Mouse (Mus musculus): ENCODE results near the gene Ackr3.

Gene Ackr3

DNA sequence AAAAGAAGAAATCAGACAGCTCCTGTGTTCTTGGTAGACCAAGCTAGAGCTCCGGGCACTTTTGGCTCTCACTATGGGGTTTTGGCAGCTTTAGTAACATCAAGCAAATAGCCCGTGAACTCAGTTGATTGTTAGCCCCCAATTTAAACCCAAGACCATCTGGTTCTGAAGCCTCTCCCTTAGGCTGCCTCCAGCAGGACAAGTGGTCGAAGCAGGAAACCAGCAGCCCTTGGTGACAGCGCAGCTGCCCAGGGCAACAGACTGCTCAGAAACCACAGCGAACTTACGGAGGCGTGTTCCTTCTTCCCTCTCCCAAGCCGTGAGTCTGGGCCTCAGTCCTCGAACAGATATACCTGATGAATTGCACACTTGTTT, 24.5 kb downstream of the Ackr3 start:
- no peak for DNase-seq (ENCODE audit: low read depth, low spot score)

DNA sequence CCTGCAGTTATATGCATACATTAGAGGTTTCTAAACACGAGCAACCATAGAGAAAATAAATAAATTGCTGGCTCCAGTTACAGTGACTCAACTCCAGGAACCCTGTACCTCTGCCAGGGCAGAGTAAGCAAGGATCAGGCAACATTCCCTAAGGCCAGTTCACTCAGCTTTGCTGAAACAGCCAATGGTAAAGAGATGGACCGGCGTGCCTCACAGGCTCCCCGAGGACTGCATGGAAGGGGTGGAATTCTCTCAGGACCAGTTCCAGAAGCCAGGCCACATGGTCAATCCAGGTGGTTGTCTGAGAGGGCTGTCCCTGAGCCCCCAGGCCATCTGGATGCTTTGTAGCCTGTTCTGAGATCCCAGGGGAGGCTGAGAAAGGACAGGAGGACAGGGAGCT, 26.8 kb downstream of the Ackr3 start:
- DNase-seq (ENCODE audit: low read depth, low spot score), result no peak

DNA sequence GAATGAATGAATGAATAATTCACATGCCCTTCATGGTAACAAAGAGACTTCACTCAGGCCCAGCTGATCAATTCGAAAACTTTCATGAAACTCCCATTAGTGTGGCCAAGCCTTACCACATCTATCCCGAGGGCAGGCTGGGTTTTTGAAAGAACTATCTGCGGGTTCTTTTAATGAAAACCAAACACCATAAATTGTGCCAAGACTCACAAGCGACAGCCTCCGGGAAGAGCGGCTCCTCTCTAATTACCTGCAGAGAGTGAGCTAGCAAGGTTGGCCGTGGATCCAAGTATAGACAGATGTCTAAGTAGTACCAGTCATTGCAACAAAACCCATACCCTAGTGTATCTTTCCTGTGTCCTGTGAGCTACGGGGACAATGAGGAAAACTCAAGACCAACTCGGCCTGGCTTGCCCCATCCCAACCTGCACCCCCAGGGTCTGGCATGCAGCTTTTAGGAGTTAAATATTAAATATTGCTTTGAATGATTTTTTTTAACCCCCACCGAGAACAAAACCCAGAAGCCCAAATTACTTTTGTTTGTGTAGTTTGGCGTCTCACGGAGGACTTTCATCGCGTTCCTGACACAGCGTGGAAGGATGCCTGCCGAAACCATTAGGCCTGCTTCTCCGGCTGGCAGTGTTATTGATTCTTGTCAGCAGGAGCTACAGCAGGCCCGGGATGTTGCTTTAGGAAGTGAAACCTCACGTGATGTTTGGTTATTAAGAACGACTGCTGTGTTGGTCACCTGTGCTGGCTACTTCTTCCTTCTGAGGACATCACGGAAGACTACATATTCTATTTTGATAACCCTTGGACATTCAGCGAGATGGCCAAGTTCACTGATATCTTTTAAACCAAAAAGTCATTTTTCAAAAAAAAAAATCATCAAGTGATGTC, 28.1 kb downstream of the Ackr3 start:
- no peak for DNase-seq (ENCODE audit: low read depth, low spot score)

DNA sequence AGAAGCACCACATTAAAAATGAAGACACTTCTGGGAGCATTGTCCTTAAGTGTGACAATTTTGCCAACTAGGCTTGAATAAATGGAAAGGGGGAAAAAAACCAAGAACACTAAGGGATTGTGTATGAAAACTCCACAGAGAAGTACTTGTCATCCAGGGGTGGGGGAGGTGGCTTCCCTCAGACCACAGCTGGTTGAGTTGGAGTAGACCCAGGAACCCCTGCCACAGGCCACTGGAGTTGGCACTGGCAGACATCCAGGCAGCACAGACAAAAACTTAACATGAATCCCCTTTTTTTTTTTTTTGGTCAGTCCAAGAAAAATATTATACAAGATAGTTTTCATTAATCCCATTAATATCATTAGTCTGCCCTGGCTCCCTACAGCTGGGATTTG, 28.7 kb downstream of the Ackr3 start:
- no peak for DNase-seq (ENCODE audit: low read depth, low spot score)

DNA sequence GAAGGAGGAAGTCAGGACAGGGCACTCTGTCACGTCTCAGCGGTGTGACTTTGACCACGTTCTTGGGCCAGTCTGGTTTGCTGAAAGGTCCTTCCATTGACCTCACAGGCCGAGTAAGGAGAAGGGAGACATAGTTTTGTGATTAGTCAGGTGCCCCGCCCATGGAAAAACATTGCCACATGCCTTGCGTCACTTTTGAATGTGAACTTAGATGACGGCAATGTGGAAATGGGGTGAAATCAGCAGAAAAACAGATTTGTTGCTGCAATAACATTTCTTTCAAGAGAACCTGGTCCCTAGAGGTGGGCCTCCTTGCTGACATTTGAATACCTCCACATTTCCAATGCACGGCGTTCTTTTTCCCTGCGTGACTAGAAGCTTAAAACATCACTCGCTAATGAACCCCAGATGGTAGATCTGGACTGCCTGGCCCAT, 30.9 kb downstream of the Ackr3 start:
- no peak for DNase-seq (ENCODE audit: low read depth, low spot score)

DNA sequence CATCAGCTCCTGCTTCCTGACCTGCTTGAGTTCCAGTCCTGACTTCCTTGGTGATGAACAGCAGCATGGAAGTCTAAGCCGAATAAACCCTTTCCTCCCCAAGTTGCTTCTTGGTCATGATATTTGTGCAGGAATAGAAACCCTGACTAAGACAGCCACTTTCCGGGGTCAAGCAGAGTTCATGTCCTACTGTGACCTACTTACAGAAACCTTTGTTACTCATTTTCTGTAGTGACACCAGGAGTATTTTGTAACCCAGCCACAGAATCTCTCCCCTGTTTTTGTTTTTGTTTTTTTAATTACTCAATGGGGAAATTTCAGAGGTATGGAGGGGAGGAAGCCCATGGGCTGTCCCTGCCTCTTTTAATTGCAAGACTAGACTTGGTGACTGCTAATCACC, 32.9 kb downstream of the Ackr3 start:
- DNase-seq (ENCODE audit: low read depth, low spot score), result no peak

DNA sequence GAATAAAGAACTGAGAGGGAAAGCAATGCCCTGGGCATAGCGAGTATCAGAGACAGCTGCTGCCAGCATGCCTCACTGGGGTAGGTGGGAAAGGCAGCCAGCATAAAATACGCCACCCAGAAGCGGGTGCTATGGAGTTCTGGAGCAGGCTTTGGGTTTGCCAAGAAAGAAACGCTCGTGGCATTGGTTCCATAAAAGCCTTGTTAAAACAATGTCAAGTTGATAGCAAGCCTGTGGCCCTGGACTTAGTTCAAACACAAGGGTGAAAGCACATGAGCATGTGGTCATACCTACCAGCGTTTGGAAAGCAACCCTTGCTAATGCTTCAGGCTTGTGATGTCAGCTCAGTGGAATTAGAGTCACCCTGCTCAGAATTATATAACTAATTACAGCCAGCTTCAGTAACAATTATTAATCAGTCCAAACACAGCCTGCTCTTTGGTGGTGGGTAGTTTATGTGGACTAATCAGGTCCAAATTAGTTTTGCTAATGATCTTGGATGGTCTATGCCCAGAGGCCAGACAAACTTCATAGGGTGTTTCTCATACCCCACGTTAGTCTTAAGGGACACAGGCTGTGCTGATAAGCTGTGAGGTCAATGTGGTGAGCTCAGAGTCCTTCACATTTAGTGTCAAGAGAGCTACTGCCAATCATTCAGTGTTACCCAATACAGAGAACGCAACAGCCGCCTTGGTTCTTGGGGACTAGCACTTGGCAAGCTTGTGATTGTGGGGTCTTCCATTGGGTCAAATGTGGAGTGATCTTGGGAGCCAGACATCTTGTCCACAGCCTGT, 34.5 kb downstream of the Ackr3 start:
- DNase-seq (ENCODE audit: low read depth, low spot score), result no peak

DNA sequence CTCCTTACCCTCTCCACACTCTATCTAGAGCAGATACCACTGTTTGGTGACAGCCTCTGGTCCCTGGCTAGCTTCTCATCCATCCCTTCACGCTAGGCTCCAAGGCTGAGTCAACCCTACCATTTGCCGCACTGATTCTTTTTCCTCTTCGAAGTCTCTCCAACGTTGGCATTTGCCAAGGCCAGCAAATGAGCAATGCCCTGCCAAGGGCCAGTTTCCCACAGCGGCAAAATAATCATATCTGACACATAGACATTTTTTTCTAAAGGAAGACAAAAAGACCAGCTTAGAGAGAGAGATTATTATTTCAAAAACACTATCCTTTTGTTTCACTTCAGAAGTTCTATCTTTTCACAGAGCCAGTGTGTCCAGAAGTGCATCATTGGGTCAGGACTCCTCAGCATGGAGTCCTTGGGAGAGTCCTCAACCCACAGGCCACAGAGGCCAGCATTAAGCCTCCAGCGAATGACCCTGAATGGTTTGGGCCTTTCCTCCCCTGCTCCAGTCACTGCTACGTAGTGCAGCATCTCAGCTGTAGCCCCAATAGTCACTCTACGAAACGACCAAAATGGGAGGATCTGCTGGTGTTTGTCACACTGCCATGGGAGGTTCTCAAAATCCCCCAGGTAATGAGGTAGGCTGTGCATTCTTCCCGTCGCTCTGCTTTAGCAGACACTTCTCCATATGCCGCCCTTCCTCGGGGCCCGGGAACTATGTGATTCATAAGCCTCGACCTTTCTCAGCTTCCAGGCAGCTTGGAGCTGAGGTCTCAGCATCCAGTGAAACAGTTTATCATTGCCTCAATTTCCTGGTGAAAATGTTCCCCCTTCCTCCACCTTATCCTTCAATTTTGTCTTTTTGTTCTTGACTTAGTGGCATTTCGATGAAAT, 35.8 kb downstream of the Ackr3 start:
- no peak for DNase-seq (ENCODE audit: low read depth, low spot score)

DNA sequence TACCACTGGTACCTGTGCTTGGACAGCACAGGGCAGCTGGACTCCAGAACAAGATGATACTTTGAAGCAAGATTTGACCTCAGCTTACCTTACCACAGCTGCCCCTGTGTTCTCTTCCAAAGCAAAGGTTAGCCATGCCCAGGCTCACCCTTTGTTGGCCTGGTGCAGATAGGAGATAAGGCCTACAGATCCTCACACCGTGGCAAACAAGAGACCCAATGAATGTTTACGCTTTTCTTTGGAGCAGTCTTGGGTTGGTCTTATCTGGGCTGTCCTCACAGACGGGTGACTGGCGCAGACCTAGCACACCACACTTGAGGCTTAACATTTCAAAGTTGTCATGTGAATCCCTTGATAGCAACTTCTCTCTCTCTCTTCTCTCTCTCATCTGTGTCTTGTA, 36.5 kb downstream of the Ackr3 start:
- DNase-seq (ENCODE audit: low read depth, low spot score), result no peak

DNA sequence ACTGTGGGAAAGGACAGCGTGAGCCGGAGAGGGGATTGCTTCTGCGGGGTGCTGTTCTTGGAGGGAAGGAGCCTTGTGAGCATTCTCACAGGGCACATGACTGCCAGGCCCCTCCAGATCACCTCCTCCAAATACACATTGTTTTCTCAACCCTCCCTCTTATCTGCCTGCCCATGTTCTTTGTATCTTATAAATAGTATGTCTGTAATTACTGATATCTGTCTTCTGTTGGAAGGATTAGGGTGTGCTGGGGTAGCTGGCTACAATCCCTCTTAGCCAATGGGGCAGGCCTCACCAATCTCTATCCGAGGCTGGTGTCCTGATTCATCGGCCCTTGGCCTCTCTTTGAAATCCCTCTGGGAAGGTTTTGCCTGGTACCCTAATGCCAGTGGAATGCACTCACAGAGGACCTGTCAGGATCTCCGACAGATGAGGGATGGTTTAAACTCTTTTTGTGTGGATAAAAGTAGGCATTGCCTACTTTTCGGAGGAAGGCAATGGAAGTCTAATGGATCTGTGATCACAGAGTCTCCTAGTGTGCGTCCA, 38.7 kb downstream of the Ackr3 start:
- no peak for DNase-seq (ENCODE audit: low read depth, low spot score)

DNA sequence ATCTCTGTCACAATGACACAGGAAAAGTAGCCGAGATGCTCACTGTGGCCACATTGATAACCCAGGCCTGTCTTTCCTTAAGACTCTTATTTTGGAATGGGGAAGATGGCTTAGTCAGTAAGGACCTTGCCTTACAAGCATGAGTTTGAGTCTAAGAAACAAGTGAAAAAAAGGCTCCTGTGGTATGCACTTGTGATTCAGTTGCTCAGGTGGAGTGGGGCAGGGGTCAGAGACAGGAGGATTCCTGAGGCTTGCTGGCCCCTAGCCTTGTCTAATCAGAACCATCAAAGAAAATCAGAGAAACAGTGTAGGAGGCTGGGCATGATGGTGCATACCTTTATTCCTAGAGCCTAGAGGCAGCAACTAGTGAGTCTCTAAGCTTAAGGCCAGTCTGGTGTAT, 40.8 kb downstream of the Ackr3 start:
- DNase-seq (ENCODE audit: low read depth, low spot score), result no peak

DNA sequence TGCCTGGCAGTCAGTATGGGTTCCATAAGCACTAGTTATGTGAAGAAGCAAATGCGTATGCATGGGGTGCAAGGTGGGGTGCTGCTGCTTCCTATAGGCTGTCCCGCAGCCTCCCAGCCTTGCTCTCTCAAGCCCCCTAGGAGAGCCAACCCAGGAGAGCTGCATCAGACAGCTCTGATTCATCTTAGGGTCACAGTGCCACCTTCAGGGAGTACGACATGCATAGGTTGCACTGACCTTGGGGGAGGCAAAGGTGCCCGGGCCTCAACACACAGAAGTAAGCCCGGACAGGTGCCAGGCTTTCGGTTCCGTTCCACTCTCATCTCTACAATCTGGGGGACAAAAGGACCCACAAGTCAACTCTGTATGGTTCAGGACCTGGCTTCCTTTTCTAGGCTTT, 41.8 kb downstream of the Ackr3 start:
- no peak for DNase-seq (ENCODE audit: low read depth, low spot score)

DNA sequence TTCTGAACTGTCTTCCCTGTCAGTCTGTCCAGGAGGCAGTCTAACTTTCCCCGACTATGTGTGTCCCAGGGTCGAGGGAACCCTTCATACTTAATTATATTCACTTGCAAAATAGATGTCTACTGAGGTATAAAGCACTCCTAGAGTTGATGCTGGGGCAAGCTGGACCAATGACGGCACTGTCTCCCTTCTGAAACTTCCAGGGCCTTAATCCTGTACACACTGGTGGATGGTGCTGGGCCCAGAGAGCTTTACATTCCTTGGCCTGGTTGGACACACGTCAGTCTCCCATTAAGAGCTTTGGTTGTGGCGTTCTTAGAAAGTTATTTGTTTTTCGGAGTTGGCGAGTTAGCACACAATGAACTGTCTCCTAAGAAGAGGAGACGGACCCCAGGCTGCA, 42.3 kb downstream of the Ackr3 start:
- no peak for DNase-seq (ENCODE audit: low read depth, low spot score)

DNA sequence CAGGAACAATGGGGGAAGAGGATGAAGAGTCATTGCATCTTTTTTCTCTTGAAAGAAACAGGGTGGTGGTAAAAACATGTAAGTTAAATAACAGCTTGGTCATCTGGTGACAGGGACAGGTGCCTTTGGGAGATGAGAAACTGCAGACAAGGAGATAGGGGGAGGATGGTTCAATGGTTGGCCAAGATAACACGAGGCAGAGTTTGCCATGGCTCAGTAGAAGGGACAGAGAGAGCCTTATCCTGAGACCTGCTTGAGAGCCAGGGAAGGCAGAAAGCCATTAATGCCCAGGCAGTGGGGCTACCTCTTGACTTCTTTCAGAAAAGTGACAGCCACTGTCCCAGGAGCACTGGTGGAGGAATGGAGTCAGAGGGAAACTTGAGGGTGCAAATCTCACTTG, 43.0 kb downstream of the Ackr3 start:
- no peak for DNase-seq (ENCODE audit: low read depth, low spot score)

DNA sequence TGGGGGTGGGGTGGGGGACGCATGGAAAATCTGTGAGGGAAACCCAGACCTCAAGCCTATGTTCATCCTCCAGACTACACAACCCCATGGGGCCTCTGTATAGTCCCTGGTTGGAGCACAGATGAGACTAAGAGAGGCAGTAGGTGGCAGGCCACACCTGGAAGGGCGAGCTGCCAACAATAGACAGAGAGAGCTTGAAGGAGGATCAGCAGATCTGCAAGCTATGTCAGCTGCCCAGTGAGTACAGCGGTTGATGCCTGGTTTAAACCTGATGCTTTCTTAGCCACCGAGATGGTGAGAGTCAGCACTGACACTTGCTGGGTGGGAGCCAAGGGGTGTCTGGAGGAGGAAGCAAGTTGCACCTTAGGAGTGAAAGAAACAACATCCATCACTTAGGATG, 43.5 kb downstream of the Ackr3 start:
- DNase-seq (ENCODE audit: low read depth, low spot score), result no peak

DNA sequence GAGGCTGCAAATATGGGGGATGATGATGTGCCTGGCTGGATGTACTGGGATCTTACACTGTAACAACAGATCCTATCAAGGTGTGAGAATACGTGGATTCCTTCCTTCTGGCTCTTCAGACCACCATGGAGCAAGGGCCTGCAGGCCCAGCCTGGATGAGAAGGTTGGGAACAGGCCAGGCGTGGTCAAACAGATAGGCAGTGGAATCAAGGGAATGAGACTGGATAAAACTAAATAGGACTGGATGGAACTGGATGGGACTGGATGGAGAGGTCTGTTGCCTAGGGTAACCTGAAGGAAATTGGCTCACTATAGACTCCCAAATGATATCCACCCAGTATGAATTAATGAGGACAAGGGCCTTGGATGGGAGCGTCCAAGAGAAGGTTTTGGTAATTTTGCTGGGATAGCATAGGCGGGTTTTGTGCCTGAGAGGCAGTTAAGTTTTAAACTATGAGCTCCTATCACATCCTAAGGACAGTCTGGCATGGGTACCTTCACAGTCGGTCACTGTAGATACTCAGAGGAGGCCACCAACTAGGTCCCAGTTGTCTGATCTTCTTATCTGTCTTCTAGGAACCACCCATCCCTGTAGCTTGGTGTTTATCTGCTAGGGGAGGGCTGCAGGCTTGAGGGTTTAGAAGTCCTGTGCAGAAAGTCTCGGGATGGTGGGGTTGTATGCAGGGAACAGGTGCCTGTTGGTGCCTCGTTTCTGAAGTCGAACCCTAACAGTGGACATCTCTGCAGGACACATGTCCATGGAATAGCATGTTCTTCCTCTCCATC, 44.2 kb downstream of the Ackr3 start:
- DNase-seq (ENCODE audit: low read depth, low spot score), result no peak

DNA sequence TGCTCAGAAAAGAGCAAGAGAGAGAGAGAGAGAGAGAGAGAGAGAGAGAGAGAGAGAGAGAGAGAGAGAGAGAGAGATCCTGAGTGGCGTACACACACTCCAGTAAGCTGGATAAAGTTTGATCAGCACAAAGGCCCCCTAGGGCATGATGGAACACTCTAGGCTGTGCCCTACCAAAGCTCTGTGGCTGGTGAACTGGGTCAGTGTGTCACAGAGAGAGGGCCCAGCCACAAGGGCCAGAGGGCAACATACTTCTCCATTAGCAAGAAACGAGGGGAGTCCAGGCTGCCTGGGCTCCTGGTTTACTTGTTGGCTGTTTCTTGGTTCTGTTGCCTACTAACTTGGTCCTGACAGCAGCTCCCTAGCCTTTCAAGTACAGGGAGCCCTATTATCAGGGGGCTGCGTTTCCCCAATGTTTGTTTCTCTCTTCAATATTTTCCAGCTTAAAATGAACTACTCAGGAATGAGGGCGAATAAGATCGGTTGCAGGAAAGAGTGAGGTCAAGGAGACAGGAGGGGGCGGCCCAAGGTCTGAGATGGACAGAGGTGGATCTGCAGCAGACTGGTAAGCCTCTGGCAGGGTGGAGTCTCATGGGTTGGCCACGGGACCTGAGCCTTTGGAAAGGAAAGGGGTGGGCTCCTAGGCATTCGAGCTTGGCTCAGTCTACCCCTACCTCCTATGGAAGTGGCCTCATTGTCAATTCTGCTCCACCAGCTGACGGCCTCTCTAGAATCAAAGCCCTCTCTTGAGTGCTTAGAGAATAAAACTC, 45.4 kb downstream of the Ackr3 start:
- no peak for DNase-seq (ENCODE audit: low read depth, low spot score)

DNA sequence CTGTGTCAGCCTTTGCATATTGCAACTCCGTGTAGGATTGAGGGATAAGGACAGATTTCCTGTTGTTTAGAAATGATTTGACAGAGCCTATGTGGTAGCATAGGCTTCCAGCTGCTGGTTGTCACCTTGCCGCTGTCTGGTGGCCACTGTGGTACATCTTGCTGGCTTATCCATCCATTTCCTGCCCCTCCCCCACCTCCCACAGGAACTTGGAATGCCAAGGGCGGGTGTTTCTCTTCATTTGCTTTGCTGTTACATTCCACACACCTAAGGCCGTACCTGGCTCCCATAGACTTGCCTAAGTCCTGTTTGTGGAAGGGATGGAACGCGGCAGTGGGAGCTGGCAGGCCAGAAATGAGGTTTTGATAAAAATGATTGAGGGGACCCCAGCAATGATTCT, 46.6 kb downstream of the Ackr3 start:
- DNase-seq (ENCODE audit: low read depth, low spot score), result no peak

DNA sequence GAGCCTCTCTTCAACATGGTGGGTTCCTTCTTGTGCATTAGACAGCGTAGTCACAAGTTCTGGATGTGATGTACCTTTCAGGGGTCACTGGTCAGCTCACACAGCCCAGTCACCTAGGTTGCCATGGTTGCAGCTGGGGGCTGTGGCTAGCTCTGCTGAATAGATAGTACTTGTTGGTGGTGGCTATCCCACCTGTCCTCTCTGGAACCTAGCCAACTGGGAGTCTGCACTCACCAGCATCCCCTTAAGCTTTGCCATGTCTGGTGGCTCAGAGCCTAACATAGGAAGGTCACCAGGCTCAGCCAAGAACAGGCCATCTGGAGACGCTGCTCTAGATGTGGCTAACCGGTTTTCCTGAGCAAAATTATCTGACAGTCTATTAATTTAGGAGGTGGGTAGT, 47.4 kb downstream of the Ackr3 start:
- DNase-seq (ENCODE audit: low read depth, low spot score), result no peak

DNA sequence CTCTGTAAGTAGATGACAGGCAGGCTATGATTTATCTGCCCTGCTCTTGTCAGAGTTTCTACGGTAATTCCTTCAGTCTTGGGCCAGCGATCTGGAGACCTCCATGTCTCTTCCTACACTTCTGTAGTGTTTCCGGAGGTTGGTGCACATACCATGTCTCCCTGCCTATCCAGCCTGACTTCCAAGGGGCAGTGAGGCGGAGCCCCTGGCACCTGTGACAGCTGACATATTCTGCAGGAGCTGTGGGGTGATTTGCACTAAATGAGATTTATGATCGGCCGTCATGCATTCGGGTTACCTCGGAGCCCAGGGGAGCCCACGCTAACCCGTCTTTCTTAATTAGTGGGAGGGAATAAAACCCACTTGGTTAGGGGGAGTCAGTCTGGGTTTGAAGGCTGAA, 49.7 kb downstream of the Ackr3 start:
- no peak for DNase-seq (ENCODE audit: low read depth, low spot score)

Measured in CD4-positive, CD25-positive, alpha-beta regulatory T cell, adult 2 months (primary cell).